Mouse (Mus musculus): ENCODE results near the gene Donson. TPM values are rescaled to one million over a fixed set of nuclear protein-coding genes. Genes with fewer than 3 reads are reported as not detected.
A peak's percentile ranks its signal among the peaks of the same experiment; 100 is the strongest.

The Donson gene
- polyA plus RNA-seq, 1 experiment from 2014 or later: 26.4 TPM

GRCm38 (mm10) chr16:91695108-91695755 lies 6.7 kb upstream of the Donson start:
- no peak overlapping the region for H3K27ac ChIP-seq
- WGBS: 75% methylated on average over 8 of the region's 8 CpGs
- H3K9me3 ChIP-seq (ENCODE audit: control insufficient read depth, low read length): no peaks in the 10 kb centered on the region
- no peaks in the 10 kb centered on the region for H3K27me3 ChIP-seq (ENCODE audit: control insufficient read depth, insufficient read depth, low read length)
- H3K4me3 ChIP-seq (replicated peaks; ENCODE audit: low read length): no peak overlapping the region
- peaks cover 63% of the 10 kb centered on the region for H3K36me3 ChIP-seq (replicated peaks; ENCODE audit: control insufficient read depth, insufficient read depth)
- no peak overlapping the region for H3K4me2 ChIP-seq (replicated peaks)
- H3K4me1 ChIP-seq (replicated peaks; ENCODE audit: control insufficient read depth, insufficient read depth, low read length): no peaks in the 10 kb centered on the region
- no peak for DNase-seq (ENCODE audit: low spot score)
- no peak overlapping the region for H3K9ac ChIP-seq
- ATAC-seq (ENCODE audit: low FRiP score): no peak

GRCm38 (mm10) chr16:91694455-91695084 lies 6.0 kb upstream of the Donson start:
- Histone ChIP-seq H3K4me3 (replicated peaks; ENCODE audit: low read length) (no peak overlapping the region), H3K27ac (0 out of 2 replicates have a peak overlapping the region, but pooled peaks have one; percentile 27), H3K4me1 (replicated peaks; ENCODE audit: control insufficient read depth, insufficient read depth, low read length) (0 out of 2 replicates have a peak, but pooled peaks cover 5% of the 10 kb centered on the region), H3K4me2 (replicated peaks) (no peak overlapping the region), H3K27me3 (ENCODE audit: control insufficient read depth, insufficient read depth, low read length) (no peaks in the 10 kb centered on the region), H3K9ac (no peak overlapping the region), H3K36me3 (replicated peaks; ENCODE audit: control insufficient read depth, insufficient read depth) (peaks cover 60% of the 10 kb centered on the region), H3K9me3 (ENCODE audit: control insufficient read depth, low read length) (no peaks in the 10 kb centered on the region)
- WGBS: 35% methylated on average over 14 of the region's 14 CpGs
- DNase-seq (ENCODE audit: low spot score): peak; percentile 77
- ATAC-seq (ENCODE audit: low FRiP score): peak; percentile 86

- DNase-seq (ENCODE audit: low spot score) (no peak), ATAC-seq (ENCODE audit: low FRiP score) (no peak)
- Histone ChIP-seq H3K27ac (no peak overlapping the region), H3K4me3 (replicated peaks; ENCODE audit: low read length) (no peak overlapping the region), H3K4me2 (replicated peaks) (peak overlapping the region; percentile 89), H3K4me1 (replicated peaks; ENCODE audit: control insufficient read depth, insufficient read depth, low read length) (peaks cover 17% of the 10 kb centered on the region), H3K27me3 (ENCODE audit: control insufficient read depth, insufficient read depth, low read length) (no peaks in the 10 kb centered on the region), H3K36me3 (replicated peaks; ENCODE audit: control insufficient read depth, insufficient read depth) (peaks cover 30% of the 10 kb centered on the region), H3K9me3 (ENCODE audit: control insufficient read depth, low read length) (no peaks in the 10 kb centered on the region), H3K9ac (peak overlapping the region; percentile 75; the same call in 1 of the 2 replicates)
- 50% methylated on average over 7 of the region's 7 CpGs for WGBS
Observed at GRCm38 (mm10) chr16:91689791-91690190, 1.2 kb upstream of the Donson start.

- Histone ChIP-seq H3K27ac (peak overlapping the region; percentile 88), H3K9ac (peak overlapping the region; percentile 75), H3K4me2 (replicated peaks) (peak overlapping the region; percentile 89), H3K9me3 (ENCODE audit: control insufficient read depth, low read length) (no peaks in the 10 kb centered on the region), H3K4me1 (replicated peaks; ENCODE audit: control insufficient read depth, insufficient read depth, low read length) (peaks cover 17% of the 10 kb centered on the region), H3K4me3 (replicated peaks; ENCODE audit: low read length) (peak overlapping the region; percentile 66), H3K36me3 (replicated peaks; ENCODE audit: control insufficient read depth, insufficient read depth) (peaks cover 41% of the 10 kb centered on the region), H3K27me3 (ENCODE audit: control insufficient read depth, insufficient read depth, low read length) (no peaks in the 10 kb centered on the region)
- ATAC-seq (ENCODE audit: low FRiP score): no peak; the same call in 1 of the 2 replicates
- 2% methylated on average over 50 of the region's 51 CpGs for WGBS
- peak; percentile 28 for DNase-seq (ENCODE audit: low spot score)
Observed at GRCm38 (mm10) chr16:91688023-91688618, 449 bp downstream of the Donson start.

GRCm38 (mm10) chr16:91686369-91686768 lies 2.2 kb downstream of the Donson start:
- Histone ChIP-seq H3K36me3 (replicated peaks; ENCODE audit: control insufficient read depth, insufficient read depth) (peaks cover 55% of the 10 kb centered on the region), H3K4me2 (replicated peaks) (no peak overlapping the region), H3K9me3 (ENCODE audit: control insufficient read depth, low read length) (no peaks in the 10 kb centered on the region), H3K27ac (no peak overlapping the region), H3K4me1 (replicated peaks; ENCODE audit: control insufficient read depth, insufficient read depth, low read length) (peaks cover 17% of the 10 kb centered on the region), H3K9ac (no peak overlapping the region), H3K4me3 (replicated peaks; ENCODE audit: low read length) (no peak overlapping the region), H3K27me3 (ENCODE audit: control insufficient read depth, insufficient read depth, low read length) (no peaks in the 10 kb centered on the region)
- DNase-seq (ENCODE audit: low spot score): no peak
- no peak for ATAC-seq (ENCODE audit: low FRiP score)
- WGBS: 84% methylated on average over 5 of the region's 5 CpGs

- 91% methylated on average over 5 of the region's 5 CpGs for WGBS
- ATAC-seq (ENCODE audit: low FRiP score) (no peak), DNase-seq (ENCODE audit: low spot score) (no peak)
- no peak overlapping the region for H3K27ac ChIP-seq
- no peaks in the 10 kb centered on the region for H3K27me3 ChIP-seq (ENCODE audit: control insufficient read depth, insufficient read depth, low read length)
- H3K9me3 ChIP-seq (ENCODE audit: control insufficient read depth, low read length): no peaks in the 10 kb centered on the region
- no peak overlapping the region for H3K9ac ChIP-seq
- H3K4me2 ChIP-seq (replicated peaks): no peak overlapping the region
- H3K4me1 ChIP-seq (replicated peaks; ENCODE audit: control insufficient read depth, insufficient read depth, low read length): peaks cover 17% of the 10 kb centered on the region
- no peak overlapping the region for H3K4me3 ChIP-seq (replicated peaks; ENCODE audit: low read length)
- peaks cover 59% of the 10 kb centered on the region for H3K36me3 ChIP-seq (replicated peaks; ENCODE audit: control insufficient read depth, insufficient read depth)
Observed at GRCm38 (mm10) chr16:91685526-91685925, 3.0 kb downstream of the Donson start.

GRCm38 (mm10) chr16:91680656-91681055 lies 7.9 kb downstream of the Donson start:
- H3K36me3 ChIP-seq (replicated peaks; ENCODE audit: control insufficient read depth, insufficient read depth): peaks cover 96% of the 10 kb centered on the region
- no peak for ATAC-seq (ENCODE audit: low FRiP score)

GRCm38 (mm10) chr16:91678147-91678911 lies 10.2 kb downstream of the Donson start:
- peaks cover 95% of the 10 kb centered on the region for H3K36me3 ChIP-seq (replicated peaks; ENCODE audit: control insufficient read depth, insufficient read depth)
- WGBS: 90% methylated on average over 5 of the region's 5 CpGs
- H3K4me2 ChIP-seq (replicated peaks): no peak overlapping the region

More at GRCm38 (mm10) chr16:91680656-91681055, 7.9 kb downstream of the Donson start:
- H3K9me3 ChIP-seq (ENCODE audit: control insufficient read depth, low read length): no peaks in the 10 kb centered on the region
- H3K4me3 ChIP-seq (replicated peaks; ENCODE audit: low read length): no peak overlapping the region
- no peak overlapping the region for H3K4me2 ChIP-seq (replicated peaks)
- WGBS: 81% methylated on average over 5 of the region's 5 CpGs
- no peak for DNase-seq (ENCODE audit: low spot score)
- H3K9ac ChIP-seq: no peak overlapping the region
- H3K27me3 ChIP-seq (ENCODE audit: control insufficient read depth, insufficient read depth, low read length): no peaks in the 10 kb centered on the region
- no peak overlapping the region for H3K27ac ChIP-seq
- no peaks in the 10 kb centered on the region for H3K4me1 ChIP-seq (replicated peaks; ENCODE audit: control insufficient read depth, insufficient read depth, low read length)

GRCm38 (mm10) chr16:91674500-91674899 lies 14.1 kb downstream of the Donson start:
- no peaks in the 10 kb centered on the region for H3K27me3 ChIP-seq (ENCODE audit: control insufficient read depth, insufficient read depth, low read length)
- DNase-seq (ENCODE audit: low spot score): no peak
- WGBS: 87% methylated on average over 4 of the region's 4 CpGs
- no peak overlapping the region for H3K27ac ChIP-seq
- no peak overlapping the region for H3K4me2 ChIP-seq (replicated peaks)
- H3K36me3 ChIP-seq (replicated peaks; ENCODE audit: control insufficient read depth, insufficient read depth): peaks cover 95% of the 10 kb centered on the region
- ATAC-seq (ENCODE audit: low FRiP score): no peak
- H3K4me3 ChIP-seq (replicated peaks; ENCODE audit: low read length): no peak overlapping the region
- H3K4me1 ChIP-seq (replicated peaks; ENCODE audit: control insufficient read depth, insufficient read depth, low read length): no peaks in the 10 kb centered on the region
- no peak overlapping the region for H3K9ac ChIP-seq
- H3K9me3 ChIP-seq (ENCODE audit: control insufficient read depth, low read length): no peaks in the 10 kb centered on the region

More at GRCm38 (mm10) chr16:91678147-91678911, 10.2 kb downstream of the Donson start:
- Histone ChIP-seq H3K27ac (no peak overlapping the region), H3K4me3 (replicated peaks; ENCODE audit: low read length) (no peak overlapping the region), H3K4me1 (replicated peaks; ENCODE audit: control insufficient read depth, insufficient read depth, low read length) (no peaks in the 10 kb centered on the region), H3K9me3 (ENCODE audit: control insufficient read depth, low read length) (no peaks in the 10 kb centered on the region), H3K9ac (no peak overlapping the region), H3K27me3 (ENCODE audit: control insufficient read depth, insufficient read depth, low read length) (no peaks in the 10 kb centered on the region)
- ATAC-seq (ENCODE audit: low FRiP score) (no peak), DNase-seq (ENCODE audit: low spot score) (no peak)
